Mouse (Mus musculus) erythroblast, embryonic 14.5 days (primary cell): ENCODE results near the gene Fubp1.

Experiments
- GATA1 ChIP-seq: IDR thresholded peaks from 2 replicates; pipeline ENCODE4 v1.6.1; 2012; ENCODE audit warnings: low read length, inconsistent platforms, mixed read lengths
- TAL1 ChIP-seq: IDR thresholded peaks from 3 replicates; pipeline ENCODE4 v1.6.1; 2012; ENCODE audit warnings: low read length, inconsistent platforms, mixed read lengths

DNA sequence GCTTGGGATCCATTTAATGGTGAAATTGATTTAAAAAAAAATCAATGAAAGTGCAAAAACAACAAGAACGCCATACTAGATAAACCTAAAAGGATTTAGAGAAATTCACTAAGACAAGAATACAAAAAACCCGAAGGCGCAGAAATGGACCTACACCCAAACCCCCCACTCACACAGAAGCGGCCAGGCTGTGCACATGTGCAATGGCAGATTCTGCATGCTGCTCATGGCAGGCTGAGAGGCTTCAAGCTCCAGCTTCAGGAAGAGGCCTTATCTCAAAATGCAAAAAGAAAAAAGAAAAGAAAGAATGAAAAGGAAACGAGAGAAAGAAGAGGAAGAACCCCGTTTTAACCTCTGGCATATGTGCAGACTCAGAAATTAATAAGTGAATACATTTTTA is 6.8 kb upstream of the Fubp1 start:
- TF ChIP-seq TAL1 (no peak), GATA1 (no peak)
